Mouse (Mus musculus) ES-E14 (cell line): ENCODE measurements around the gene Dppa1.

Source experiments
- CHD2 ChIP-seq: IDR thresholded peaks from 2 replicates; pipeline ENCODE4 v1.6.1; 2014; ENCODE audit warnings: mild to moderate bottlenecking, low read depth, low read length, inconsistent platforms
- HCFC1 ChIP-seq: IDR thresholded peaks from 2 replicates; pipeline ENCODE4 v1.6.1; 2012; ENCODE audit warnings: low read length, inconsistent platforms, borderline replicate concordance; ENCODE audit not compliant: insufficient read depth
- MAFK ChIP-seq: IDR thresholded peaks from 2 replicates; pipeline ENCODE4 v1.6.1; 2014; ENCODE audit warnings: mild to moderate bottlenecking, low read depth, low read length, inconsistent platforms; ENCODE audit not compliant: insufficient read depth
- ZC3H11A ChIP-seq: IDR thresholded peaks from 2 replicates; pipeline ENCODE4 v1.6.1; 2012; ENCODE audit warnings: low read depth, mild to moderate bottlenecking, inconsistent platforms, low read length, borderline replicate concordance
- ZNF384 ChIP-seq: IDR thresholded peaks from 2 replicates; pipeline ENCODE4 v1.6.1; 2012; ENCODE audit warnings: low read depth, low read length, inconsistent platforms

DNA sequence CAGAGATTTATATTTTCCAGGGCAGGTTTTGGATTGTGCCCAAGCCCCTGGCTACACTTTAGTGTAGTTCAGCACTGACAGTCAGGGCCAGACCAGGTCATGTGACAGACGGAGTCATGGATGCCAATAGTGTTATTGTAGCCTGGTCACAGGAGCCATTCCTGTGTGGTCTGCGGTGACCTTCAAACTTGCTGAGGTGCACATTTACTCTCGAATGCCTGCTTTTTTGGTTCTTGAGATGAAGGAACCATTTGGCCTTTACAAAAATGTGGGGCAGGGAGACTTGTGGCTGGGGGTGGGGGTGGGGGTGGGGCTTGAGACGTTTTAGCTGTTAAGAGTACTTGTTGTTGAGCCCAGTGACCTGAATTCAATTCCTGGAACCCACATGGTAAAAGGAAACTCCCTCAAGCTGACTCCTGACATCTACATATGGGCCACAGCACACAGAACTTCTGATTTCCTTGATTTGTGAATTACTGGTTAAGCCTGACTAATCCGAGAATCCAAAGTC is 50.2 kb downstream of the Dppa1 start:
- TF ChIP-seq ZNF384 (no peak), ZC3H11A (no peak), CHD2 (no peak), MAFK (no peak), HCFC1 (no peak)
